Mouse (Mus musculus) limb, embryonic 11.5 days (tissue): Measurements from ENCODE around the gene Ptges. TPM values are rescaled to one million over a fixed set of nuclear protein-coding genes. Genes with fewer than 3 reads are reported as not detected.
"Not testable (repeated sequence)": the region's sequence is repeated elsewhere in the genome, so short reads cannot be mapped to it uniquely, and the experiment has no call there.

ENCODE experiments used
- ATAC-seq: fragments of 200-750 bp; cut with Nextera tagmentation; 2 replicates; pipeline ENCODE4 v1.8.0; 2017; ENCODE audit warnings: low read depth; ENCODE audit not compliant: insufficient number of reproducible peaks, low FRiP score, low TSS enrichment
- DNase-seq: peaks from one replicate; pipeline ENCODE4 v3.0.0-alpha.2; 2015; ENCODE audit warnings: low spot score
- H3K27ac ChIP-seq: fragments of 300-500 bp; sonication (generic); replicated peaks from 2 replicates; pipeline ENCODE4 v1.5.1; 2014; ENCODE audit warnings: low read depth, mild to moderate bottlenecking, low read length
- H3K27me3 ChIP-seq: fragments of 300-500 bp; sonication (generic); 2 replicates; pipeline ENCODE4 v1.6.1; 2014; ENCODE audit warnings: mild to moderate bottlenecking, low read length, mixed read lengths; ENCODE audit not compliant: control insufficient read depth, insufficient read depth
- H3K36me3 ChIP-seq: fragments of 300-500 bp; sonication (generic); 2 replicates; pipeline ENCODE4 v1.6.1; 2014; ENCODE audit warnings: mild to moderate bottlenecking, low read length, moderate library complexity, mixed read lengths; ENCODE audit not compliant: control insufficient read depth, insufficient read depth
- H3K4me1 ChIP-seq: fragments of 300-500 bp; sonication (generic); 2 replicates; pipeline ENCODE4 v1.6.1; 2014; ENCODE audit warnings: low read length, mixed read lengths; ENCODE audit not compliant: control insufficient read depth, insufficient read depth
- H3K4me2 ChIP-seq: fragments of 300-500 bp; sonication (generic); 2 replicates; pipeline ENCODE4 v1.6.1; 2014; ENCODE audit warnings: low read depth, mild to moderate bottlenecking, moderate library complexity; ENCODE audit not compliant: severe bottlenecking
- H3K4me3 ChIP-seq: fragments of 300-500 bp; sonication (generic); 2 replicates; pipeline ENCODE4 v1.5.1; 2014; ENCODE audit warnings: low read depth, low read length
- H3K9ac ChIP-seq: fragments of 300-500 bp; sonication (generic); 2 replicates; pipeline ENCODE4 v1.6.1; 2014; ENCODE audit warnings: mild to moderate bottlenecking, low read length
- H3K9me3 ChIP-seq: fragments of 300-500 bp; sonication (generic); 2 replicates; pipeline ENCODE4 v1.6.1; 2016; ENCODE audit warnings: low read length; ENCODE audit not compliant: control insufficient read depth
- WGBS: fragments of 180-500 bp; shearing (Covaris S2); extraction: QIAGEN DNeasy Blood & Tissue Kit; methylation state at CpG from one replicate; pipeline ENCODE4 v1.1.7; 2014; 5-methylcytosine and 5-hydroxymethylcytosine counted together
- polyA plus RNA-seq: library from polyadenylated mRNA; unstranded; fragments of >200 nt; fragmentation: Nextera tagmentation; extraction: Ambion mirVana; gene quantifications from 2 replicates; pipeline ENCODE4 v1.2.1, GENCODE M21; 2014

The Ptges gene
- polyA plus RNA-seq, 1 experiment from 2014 or later: 10.3 TPM

DNA sequence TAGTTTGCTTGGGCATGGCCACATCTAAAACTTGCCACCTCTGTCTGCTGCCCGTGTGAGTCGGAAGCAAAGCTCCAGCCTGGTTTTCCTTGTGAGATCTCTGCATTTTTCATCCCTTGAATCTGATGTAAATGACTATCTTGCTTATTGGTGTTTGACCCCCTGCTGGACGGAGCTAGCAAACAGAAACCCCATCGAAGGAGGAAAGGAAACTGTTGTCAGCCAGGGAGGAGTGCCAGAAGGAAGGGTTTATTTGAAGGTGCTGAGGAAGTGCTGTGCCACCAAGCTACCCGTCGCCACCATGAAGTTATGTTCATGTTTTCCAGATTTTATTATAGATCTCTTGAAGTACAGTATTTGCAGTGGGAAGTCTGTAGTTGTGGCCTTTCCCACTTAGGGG, 25.1 kb upstream of the Ptges start:
- DNase-seq: no peak
- Histone ChIP-seq H3K27me3 (no peaks in the 10 kb centered on the region), H3K36me3 (peaks cover 27% of the 10 kb centered on the region), H3K9ac (no peak overlapping the region), H3K4me1 (peaks cover 10% of the 10 kb centered on the region), H3K4me3 (no peak overlapping the region), H3K27ac (no peak overlapping the region), H3K9me3 (no peaks in the 10 kb centered on the region), H3K4me2 (0 out of 2 replicates have a peak overlapping the region, but pooled peaks have one; percentile 5)
- no peak for ATAC-seq
- 77% methylated on average over 6 of the region's 6 CpGs for WGBS

DNA sequence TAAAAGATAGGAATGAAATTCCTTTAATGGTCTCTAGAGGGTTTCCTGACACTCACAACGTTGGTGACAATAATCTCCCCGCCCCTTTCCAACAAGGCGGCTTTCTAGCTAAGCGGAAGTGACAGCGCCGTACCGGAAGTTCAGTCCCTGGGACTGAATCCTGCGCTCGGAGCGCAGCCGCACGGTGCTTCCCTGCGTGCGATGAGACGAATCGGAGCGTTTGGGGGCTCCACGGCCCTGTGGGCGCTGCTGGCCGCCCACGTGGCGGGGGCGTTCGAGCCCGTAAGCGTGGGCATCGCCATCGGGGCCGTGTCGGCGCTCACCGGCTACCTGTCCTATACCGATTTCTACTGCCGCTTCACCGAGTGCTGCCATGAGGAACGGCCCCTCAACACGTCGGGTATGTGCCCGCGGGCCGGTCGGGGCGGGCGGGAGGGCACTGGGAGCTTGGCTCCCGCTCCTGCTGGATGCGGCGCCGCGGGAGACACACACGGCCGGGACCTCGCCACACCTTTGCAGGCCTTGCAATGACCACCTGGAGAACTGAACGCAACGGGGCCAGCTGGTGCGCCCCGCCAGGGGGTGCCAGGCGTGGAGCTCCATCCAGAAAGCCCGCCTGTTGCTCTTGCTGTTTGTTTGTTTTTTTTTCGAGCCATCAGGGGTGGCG, 23.3 kb upstream of the Ptges start, which contains the start of gene Tor1b:
Gene Tor1b (plus strand): TSS at position 136 of the 667 bp plus-strand sequence.
- Histone ChIP-seq H3K27me3 (no peaks in the 10 kb centered on the region), H3K4me1 (peaks cover 10% of the 10 kb centered on the region), H3K27ac (peak within 1 kb of the TSS; percentile 32), H3K9me3 (no peaks in the 10 kb centered on the region), H3K36me3 (peaks cover 18% of the 10 kb centered on the region), H3K4me2 (peak within 1 kb of the TSS; percentile 78), H3K4me3 (peak within 1 kb of the TSS; percentile 78), H3K9ac (peak within 1 kb of the TSS; percentile 84)
- ATAC-seq (peak; percentile 77; the same call in 1 of the 2 replicates), DNase-seq (peak; percentile 90)
- WGBS: under 1% methylated on average over 60 of the region's 60 CpGs

DNA sequence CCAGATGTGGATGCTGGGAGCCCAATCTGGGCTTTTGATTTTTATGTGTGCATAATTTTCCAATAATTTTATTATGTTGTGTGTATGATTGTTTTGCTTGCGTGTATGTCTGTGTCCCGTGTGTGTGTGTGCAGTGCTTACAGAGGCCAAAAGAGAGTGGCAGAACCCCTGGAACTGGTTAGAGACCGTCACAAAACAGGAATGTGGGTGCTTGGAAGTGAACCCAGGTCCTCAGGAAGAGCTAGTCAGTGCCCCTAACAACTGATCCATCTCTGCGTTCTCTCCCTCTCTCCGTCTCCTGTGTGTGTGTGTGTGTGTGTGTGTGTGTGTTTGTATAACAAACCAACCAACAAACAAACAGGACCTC, 22.8 kb upstream of the Ptges start:
- H3K27ac ChIP-seq: no peak overlapping the region; the same call in 1 of the 2 replicates
- no peak for DNase-seq
- peaks cover 13% of the 10 kb centered on the region for H3K36me3 ChIP-seq
- peaks cover 10% of the 10 kb centered on the region for H3K4me1 ChIP-seq
- H3K27me3 ChIP-seq: no peaks in the 10 kb centered on the region
- H3K9me3 ChIP-seq: no peaks in the 10 kb centered on the region
- H3K4me3 ChIP-seq: peak overlapping the region; percentile 78
- peak overlapping the region; percentile 78; the same call in 1 of the 2 replicates for H3K4me2 ChIP-seq
- ATAC-seq: no peak; the same call in 1 of the 2 replicates
- WGBS: 29% methylated on average over 5 of the region's 5 CpGs
- peak overlapping the region; percentile 84 for H3K9ac ChIP-seq

DNA sequence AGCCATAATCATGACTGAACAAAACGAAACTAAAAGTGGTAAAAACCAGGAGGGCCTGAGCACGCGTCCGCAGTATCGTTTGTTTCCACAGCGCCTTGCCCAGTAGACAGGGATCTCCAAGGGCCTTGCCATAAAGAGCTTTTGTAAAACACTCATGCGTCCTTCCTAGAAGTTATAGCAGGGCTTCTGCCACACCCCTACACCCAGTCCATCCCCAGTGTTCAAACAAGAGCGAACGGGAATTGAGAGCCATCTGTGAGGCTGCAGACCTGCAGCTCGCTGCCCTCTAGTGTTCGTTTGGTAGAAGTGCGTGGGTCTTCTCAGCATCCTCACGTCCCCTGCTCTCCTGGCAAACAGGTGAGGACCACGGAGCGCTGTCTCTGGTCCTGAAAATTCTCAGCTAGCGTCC, 12.9 kb upstream of the Ptges start:
- 30% methylated on average over 16 of the region's 16 CpGs for WGBS
- 0 out of 2 replicates have a peak, but pooled peaks have one; percentile 17 for ATAC-seq
- no peak overlapping the region for H3K9ac ChIP-seq
- no peaks in the 10 kb centered on the region for H3K4me1 ChIP-seq
- no peaks in the 10 kb centered on the region for H3K36me3 ChIP-seq
- no peak overlapping the region; the same call in 1 of the 2 replicates for H3K4me3 ChIP-seq
- peak; percentile 86 for DNase-seq
- no peaks in the 10 kb centered on the region for H3K9me3 ChIP-seq
- H3K4me2 ChIP-seq: no peak overlapping the region
- H3K27ac ChIP-seq: no peak overlapping the region
- H3K27me3 ChIP-seq: no peaks in the 10 kb centered on the region

DNA sequence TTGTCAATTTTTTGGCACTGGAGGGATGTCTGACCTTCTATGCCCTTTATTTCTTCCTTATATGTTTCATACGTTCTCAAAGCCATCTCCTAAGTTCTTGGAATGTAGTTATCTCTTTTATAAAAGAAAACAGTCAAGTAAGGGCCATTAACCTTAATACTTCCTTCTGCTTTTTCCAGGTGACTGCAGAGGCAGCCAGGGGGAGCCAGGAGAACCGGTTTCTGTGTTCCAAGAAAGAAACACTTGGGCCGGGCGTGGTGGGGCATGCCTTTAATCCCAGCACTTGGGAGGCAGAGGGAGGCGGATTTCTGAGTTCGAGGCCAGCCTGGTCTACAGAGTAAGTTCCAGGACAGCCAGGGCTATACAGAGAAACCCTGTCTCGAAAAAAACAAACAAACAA, 12.5 kb upstream of the Ptges start:
- DNase-seq, H3K9ac ChIP-seq, ATAC-seq, H3K27me3 ChIP-seq, H3K4me2 ChIP-seq, H3K4me1 ChIP-seq, H3K27ac ChIP-seq, H3K36me3 ChIP-seq, H3K9me3 ChIP-seq, H3K4me3 ChIP-seq: not testable (repeated sequence)
- WGBS: 54% methylated on average over 7 of the region's 7 CpGs

DNA sequence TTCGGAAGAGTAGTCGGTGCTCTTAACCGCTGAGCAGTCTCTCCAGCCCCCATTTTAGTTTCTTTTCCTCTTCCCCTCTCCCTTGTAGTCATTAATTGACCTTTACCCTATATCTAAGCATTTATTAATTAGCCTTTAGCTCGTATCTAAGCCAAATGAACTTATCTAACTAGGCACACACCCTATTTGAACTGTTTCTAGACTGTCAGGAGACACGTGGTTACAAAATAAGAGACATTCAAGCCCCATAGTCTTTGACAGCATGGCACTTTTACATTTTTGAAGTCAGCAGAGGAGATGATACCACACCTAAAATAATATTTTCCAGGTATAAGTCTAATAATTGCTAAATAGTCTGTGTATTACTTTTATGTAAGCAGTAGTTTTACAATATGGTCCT, 11.9 kb upstream of the Ptges start:
- DNase-seq (no peak), ATAC-seq (no peak)
- Histone ChIP-seq H3K4me2 (no peak overlapping the region), H3K27ac (no peak overlapping the region), H3K9me3 (no peaks in the 10 kb centered on the region), H3K4me3 (no peak overlapping the region), H3K4me1 (no peaks in the 10 kb centered on the region), H3K9ac (no peak overlapping the region), H3K36me3 (no peaks in the 10 kb centered on the region), H3K27me3 (no peaks in the 10 kb centered on the region)
- WGBS: 87% methylated on average over 5 of the region's 5 CpGs

DNA sequence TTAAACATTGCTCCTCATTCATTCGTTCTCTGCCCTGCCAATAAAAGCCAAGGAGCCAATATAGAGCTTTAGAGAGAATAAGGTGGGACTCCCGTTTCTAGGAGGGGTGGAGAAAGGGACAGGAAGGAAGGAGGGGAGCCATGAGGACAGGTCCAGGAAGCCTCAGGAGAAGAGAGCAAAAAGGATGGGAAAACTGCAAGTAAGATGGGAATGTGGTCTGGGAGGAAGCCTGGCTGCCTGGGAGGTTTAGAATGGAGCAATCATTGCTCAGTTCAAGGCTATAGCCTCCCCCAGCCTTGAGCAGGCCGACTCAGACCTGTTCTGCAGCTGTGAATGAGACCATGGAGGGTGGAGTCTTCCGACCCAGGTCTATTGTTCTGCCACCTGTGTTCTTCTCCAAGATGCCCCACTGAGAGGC, 8.9 kb upstream of the Ptges start:
- no peak for ATAC-seq
- no peak for DNase-seq
- no peak overlapping the region for H3K9ac ChIP-seq
- no peaks in the 10 kb centered on the region for H3K36me3 ChIP-seq
- WGBS: 50% methylated on average over 4 of the region's 4 CpGs
- no peak overlapping the region for H3K27ac ChIP-seq
- H3K4me1 ChIP-seq: no peaks in the 10 kb centered on the region
- no peak overlapping the region for H3K4me2 ChIP-seq
- H3K4me3 ChIP-seq: no peak overlapping the region
- H3K9me3 ChIP-seq: no peaks in the 10 kb centered on the region
- H3K27me3 ChIP-seq: no peaks in the 10 kb centered on the region

DNA sequence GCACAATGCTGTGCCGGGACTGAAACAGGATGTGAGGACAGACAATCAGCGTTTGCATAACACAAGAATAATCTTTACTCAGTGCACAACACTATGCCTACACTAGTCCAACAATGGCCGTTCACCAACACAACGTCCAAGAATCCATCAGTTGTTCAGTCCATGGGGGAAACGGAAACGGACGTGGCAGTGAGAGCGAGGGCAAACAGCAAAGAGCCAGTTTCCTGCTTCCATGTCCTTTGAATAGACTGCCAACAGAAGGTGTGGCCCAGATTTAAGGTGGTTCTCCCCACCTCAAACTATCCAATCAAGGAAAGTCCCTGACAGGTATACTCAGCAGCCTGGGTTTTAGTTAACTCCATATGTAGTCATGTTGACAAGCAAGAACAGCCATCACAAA, 8.1 kb upstream of the Ptges start:
- H3K4me1 ChIP-seq: no peaks in the 10 kb centered on the region
- H3K27ac ChIP-seq: no peak overlapping the region
- H3K9me3 ChIP-seq: no peaks in the 10 kb centered on the region
- DNase-seq (no peak), ATAC-seq (no peak)
- no peak overlapping the region for H3K9ac ChIP-seq
- H3K36me3 ChIP-seq: no peaks in the 10 kb centered on the region
- no peaks in the 10 kb centered on the region for H3K27me3 ChIP-seq
- 89% methylated on average over 8 of the region's 8 CpGs for WGBS
- H3K4me3 ChIP-seq: no peak overlapping the region
- H3K4me2 ChIP-seq: no peak overlapping the region

DNA sequence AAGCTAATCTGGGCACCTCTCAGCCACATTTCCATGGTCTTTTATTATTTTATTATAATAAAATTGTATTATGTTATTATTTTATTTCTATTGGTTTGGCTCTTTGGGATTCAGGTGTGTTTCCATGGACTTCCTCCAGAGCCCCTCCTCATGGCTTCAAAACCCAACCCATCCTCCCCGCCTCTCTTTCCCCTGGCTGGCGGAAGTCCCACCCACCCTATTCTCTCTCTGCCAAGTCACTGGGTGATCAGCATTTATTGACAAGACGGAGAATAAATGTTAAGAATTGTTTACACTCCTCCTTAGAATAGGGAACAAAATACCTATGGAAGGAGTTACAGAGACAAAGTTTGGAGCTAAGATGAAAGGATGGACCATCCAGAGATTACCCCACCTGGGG, 7.1 kb upstream of the Ptges start:
- 87% methylated on average over 3 of the region's 3 CpGs for WGBS
- Histone ChIP-seq H3K4me1 (no peaks in the 10 kb centered on the region), H3K9ac (no peak overlapping the region), H3K27me3 (no peaks in the 10 kb centered on the region), H3K9me3 (no peaks in the 10 kb centered on the region), H3K4me3 (no peak overlapping the region), H3K4me2 (no peak overlapping the region), H3K36me3 (no peaks in the 10 kb centered on the region), H3K27ac (no peak overlapping the region)
- ATAC-seq (no peak), DNase-seq (no peak)
